Mouse (Mus musculus): ENCODE data around the gene Ipo13. TPM values are rescaled to one million over a fixed set of nuclear protein-coding genes. Genes with fewer than 3 reads are reported as not detected.

The Ipo13 gene
- 42.4 and 43.8 TPM in 2 replicates for polyA plus RNA-seq (2015; fragmentation: Nextera tagmentation; extraction: Ambion mirVana)

GRCm38 (mm10) chr4:117914591-117915442 lies at the start of gene Ipo13:
Ipo13 (minus strand) TSS chr4:117914999.
- no peaks in the 10 kb centered on the region for H3K27me3 ChIP-seq (ENCODE audit: control insufficient read depth, insufficient read depth, low read length)
- WGBS = under 1% methylated on average over 61 of the region's 61 CpGs
- H3K27ac ChIP-seq (ENCODE audit: low read length) = peak within 1 kb of the TSS; percentile 81
- H3K9ac ChIP-seq (ENCODE audit: low read length) = peak within 1 kb of the TSS; percentile 82
- no peaks in the 10 kb centered on the region for H3K36me3 ChIP-seq (ENCODE audit: control insufficient read depth, insufficient read depth, low read length)
- ATAC-seq (ENCODE audit: insufficient read depth, low FRiP score) = peak; percentile 92
- peak within 1 kb of the TSS; percentile 65 for H3K4me3 ChIP-seq (replicated peaks; ENCODE audit: low read length)
- H3K9me3 ChIP-seq (replicated peaks; ENCODE audit: control insufficient read depth, low read length) = no peaks in the 10 kb centered on the region
- H3K4me2 ChIP-seq (ENCODE audit: low read depth, low read length) = peak within 1 kb of the TSS; percentile 99
- H3K4me1 ChIP-seq (ENCODE audit: control insufficient read depth, insufficient read depth, low read length) = peaks cover 23% of the 10 kb centered on the region

DNA sequence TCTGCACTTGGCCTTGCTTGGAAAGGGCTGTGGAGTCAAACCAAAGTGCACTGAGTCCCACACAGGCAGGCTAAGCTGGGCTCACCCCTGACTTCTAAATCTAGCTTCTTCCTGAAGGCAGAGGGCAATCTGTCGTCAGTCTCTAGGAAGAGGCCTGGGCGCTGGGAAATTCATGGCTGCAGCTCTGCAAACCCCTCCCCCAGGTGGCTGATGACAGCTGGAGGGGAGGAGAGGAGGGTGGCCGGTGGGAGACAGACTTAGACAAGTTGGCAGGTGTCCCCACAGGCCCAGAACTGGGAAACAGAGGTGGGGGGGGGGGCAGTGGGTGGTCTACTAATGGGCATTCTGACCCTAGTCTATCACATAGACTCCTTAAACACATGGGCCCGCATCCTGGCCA lies 42.7 kb upstream of the Ipo13 start:
- Histone ChIP-seq H3K4me1 (ENCODE audit: control insufficient read depth, insufficient read depth, low read length) (no peaks in the 10 kb centered on the region), H3K9me3 (replicated peaks; ENCODE audit: control insufficient read depth, low read length) (peaks cover under 1% of the 10 kb centered on the region; the same call in 1 of the 2 replicates), H3K4me2 (ENCODE audit: low read depth, low read length) (no peak overlapping the region), H3K27me3 (ENCODE audit: control insufficient read depth, insufficient read depth, low read length) (no peaks in the 10 kb centered on the region), H3K4me3 (replicated peaks; ENCODE audit: low read length) (no peak overlapping the region), H3K27ac (ENCODE audit: low read length) (no peak overlapping the region), H3K9ac (ENCODE audit: low read length) (no peak overlapping the region), H3K36me3 (ENCODE audit: control insufficient read depth, insufficient read depth, low read length) (peaks cover 6% of the 10 kb centered on the region; the same call in 1 of the 2 replicates)
- no peak for ATAC-seq (ENCODE audit: insufficient read depth, low FRiP score)
- 48% methylated on average over 4 of the region's 4 CpGs for WGBS

- no peak for ATAC-seq (ENCODE audit: insufficient read depth, low FRiP score)
- Histone ChIP-seq H3K4me1 (ENCODE audit: control insufficient read depth, insufficient read depth, low read length) (0 out of 2 replicates have a peak, but pooled peaks cover 6% of the 10 kb centered on the region), H3K4me2 (ENCODE audit: low read depth, low read length) (no peak overlapping the region), H3K4me3 (replicated peaks; ENCODE audit: low read length) (no peak overlapping the region), H3K27ac (ENCODE audit: low read length) (peak overlapping the region; percentile 76), H3K36me3 (ENCODE audit: control insufficient read depth, insufficient read depth, low read length) (0 out of 2 replicates have a peak, but pooled peaks cover 4% of the 10 kb centered on the region), H3K9me3 (replicated peaks; ENCODE audit: control insufficient read depth, low read length) (peaks cover 4% of the 10 kb centered on the region; the same call in 1 of the 2 replicates), H3K27me3 (ENCODE audit: control insufficient read depth, insufficient read depth, low read length) (no peaks in the 10 kb centered on the region), H3K9ac (ENCODE audit: low read length) (no peak overlapping the region)
- WGBS = 60% methylated on average over 7 of the region's 7 CpGs
Observed at GRCm38 (mm10) chr4:117947493-117947892, 32.7 kb upstream of the Ipo13 start.

DNA sequence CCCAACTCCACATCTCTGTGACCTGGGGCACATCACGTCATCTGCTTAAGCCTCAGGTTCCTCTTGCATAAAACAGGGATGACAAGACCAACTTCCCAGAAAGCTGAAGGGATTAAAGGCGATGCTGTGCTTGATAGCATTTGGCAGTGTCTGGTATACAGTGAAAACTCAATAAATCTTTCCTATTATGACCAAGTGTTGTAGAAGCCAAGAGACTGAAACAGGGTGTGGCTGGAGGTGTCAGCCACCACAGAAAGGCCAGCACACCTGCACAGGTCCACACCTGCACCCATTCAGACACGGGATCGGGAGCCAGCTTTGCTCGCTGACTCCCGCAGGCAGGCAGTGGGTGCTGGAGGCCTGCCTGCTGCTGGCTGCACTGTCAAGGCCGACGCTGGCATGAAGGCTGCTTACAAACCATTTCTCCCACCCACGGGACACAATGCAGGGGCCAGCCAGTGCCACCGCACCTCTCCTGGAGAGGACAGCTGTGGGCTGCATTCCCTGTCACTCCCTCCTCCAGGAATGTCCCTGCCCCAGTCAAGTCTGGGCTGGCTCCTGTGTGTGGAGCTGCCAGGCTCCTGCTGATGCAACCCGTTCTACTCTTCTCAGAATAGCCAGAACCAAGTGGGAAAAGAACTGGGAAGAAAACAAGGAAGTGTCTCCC lies 32.0 kb upstream of the Ipo13 start:
- Histone ChIP-seq H3K4me1 (ENCODE audit: control insufficient read depth, insufficient read depth, low read length) (0 out of 2 replicates have a peak, but pooled peaks cover 6% of the 10 kb centered on the region), H3K4me2 (ENCODE audit: low read depth, low read length) (no peak overlapping the region), H3K27ac (ENCODE audit: low read length) (peak overlapping the region; percentile 76), H3K4me3 (replicated peaks; ENCODE audit: low read length) (no peak overlapping the region), H3K9ac (ENCODE audit: low read length) (0 out of 2 replicates have a peak overlapping the region, but pooled peaks have one; percentile 21), H3K27me3 (ENCODE audit: control insufficient read depth, insufficient read depth, low read length) (no peaks in the 10 kb centered on the region), H3K9me3 (replicated peaks; ENCODE audit: control insufficient read depth, low read length) (no peaks in the 10 kb centered on the region), H3K36me3 (ENCODE audit: control insufficient read depth, insufficient read depth, low read length) (no peaks in the 10 kb centered on the region)
- ATAC-seq (ENCODE audit: insufficient read depth, low FRiP score) = peak; percentile 80
- 64% methylated on average over 11 of the region's 11 CpGs for WGBS

GRCm38 (mm10) chr4:117943317-117943716 lies 28.5 kb upstream of the Ipo13 start:
- no peaks in the 10 kb centered on the region for H3K36me3 ChIP-seq (ENCODE audit: control insufficient read depth, insufficient read depth, low read length)
- no peak overlapping the region for H3K9ac ChIP-seq (ENCODE audit: low read length)
- no peaks in the 10 kb centered on the region for H3K27me3 ChIP-seq (ENCODE audit: control insufficient read depth, insufficient read depth, low read length)
- H3K27ac ChIP-seq (ENCODE audit: low read length) = no peak overlapping the region
- no peaks in the 10 kb centered on the region for H3K9me3 ChIP-seq (replicated peaks; ENCODE audit: control insufficient read depth, low read length)
- 36% methylated on average over 5 of the region's 5 CpGs for WGBS
- no peak for ATAC-seq (ENCODE audit: insufficient read depth, low FRiP score)
- H3K4me1 ChIP-seq (ENCODE audit: control insufficient read depth, insufficient read depth, low read length) = 0 out of 2 replicates have a peak, but pooled peaks cover 6% of the 10 kb centered on the region
- no peak overlapping the region for H3K4me3 ChIP-seq (replicated peaks; ENCODE audit: low read length)
- no peak overlapping the region for H3K4me2 ChIP-seq (ENCODE audit: low read depth, low read length)

- Histone ChIP-seq H3K9ac (ENCODE audit: low read length) (no peak overlapping the region), H3K4me1 (ENCODE audit: control insufficient read depth, insufficient read depth, low read length) (no peaks in the 10 kb centered on the region), H3K36me3 (ENCODE audit: control insufficient read depth, insufficient read depth, low read length) (no peaks in the 10 kb centered on the region), H3K27me3 (ENCODE audit: control insufficient read depth, insufficient read depth, low read length) (no peaks in the 10 kb centered on the region), H3K4me2 (ENCODE audit: low read depth, low read length) (no peak overlapping the region), H3K9me3 (replicated peaks; ENCODE audit: control insufficient read depth, low read length) (no peaks in the 10 kb centered on the region), H3K27ac (ENCODE audit: low read length) (no peak overlapping the region), H3K4me3 (replicated peaks; ENCODE audit: low read length) (no peak overlapping the region)
- ATAC-seq (ENCODE audit: insufficient read depth, low FRiP score) = no peak
- WGBS = 89% methylated on average over 5 of the region's 5 CpGs
Observed at GRCm38 (mm10) chr4:117936964-117937363, 22.2 kb upstream of the Ipo13 start.

GRCm38 (mm10) chr4:117934081-117934480 lies 19.3 kb upstream of the Ipo13 start:
- H3K9me3 ChIP-seq (replicated peaks; ENCODE audit: control insufficient read depth, low read length) = no peaks in the 10 kb centered on the region
- H3K9ac ChIP-seq (ENCODE audit: low read length) = no peak overlapping the region
- peaks cover 5% of the 10 kb centered on the region; the same call in 1 of the 2 replicates for H3K4me1 ChIP-seq (ENCODE audit: control insufficient read depth, insufficient read depth, low read length)
- H3K27ac ChIP-seq (ENCODE audit: low read length) = no peak overlapping the region
- WGBS = 90% methylated on average over 4 of the region's 4 CpGs
- ATAC-seq (ENCODE audit: insufficient read depth, low FRiP score) = no peak
- no peaks in the 10 kb centered on the region for H3K36me3 ChIP-seq (ENCODE audit: control insufficient read depth, insufficient read depth, low read length)
- no peaks in the 10 kb centered on the region for H3K27me3 ChIP-seq (ENCODE audit: control insufficient read depth, insufficient read depth, low read length)
- H3K4me3 ChIP-seq (replicated peaks; ENCODE audit: low read length) = no peak overlapping the region
- no peak overlapping the region for H3K4me2 ChIP-seq (ENCODE audit: low read depth, low read length)

DNA sequence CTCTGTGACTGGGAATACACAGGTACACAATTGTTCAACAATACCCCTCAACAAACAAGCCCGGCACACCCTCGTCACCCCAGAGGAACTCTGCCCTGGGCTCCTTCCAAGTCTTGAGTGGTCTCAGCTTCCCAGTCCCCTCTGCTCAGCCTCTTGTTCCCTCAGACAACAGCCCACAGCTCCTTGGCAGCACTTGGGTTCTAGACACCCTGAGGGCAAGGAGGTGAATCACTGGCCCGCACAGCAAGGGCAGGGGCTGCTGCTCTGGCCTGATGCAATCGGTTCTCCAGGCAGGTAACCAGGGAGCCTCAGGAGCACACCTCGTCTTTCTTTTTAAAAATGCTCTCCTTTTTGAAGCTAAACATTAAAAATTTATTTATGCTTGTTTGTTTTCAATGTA lies 18.4 kb upstream of the Ipo13 start:
- Histone ChIP-seq H3K27me3 (ENCODE audit: control insufficient read depth, insufficient read depth, low read length) (no peaks in the 10 kb centered on the region), H3K9me3 (replicated peaks; ENCODE audit: control insufficient read depth, low read length) (no peaks in the 10 kb centered on the region), H3K4me2 (ENCODE audit: low read depth, low read length) (no peak overlapping the region), H3K9ac (ENCODE audit: low read length) (no peak overlapping the region), H3K36me3 (ENCODE audit: control insufficient read depth, insufficient read depth, low read length) (no peaks in the 10 kb centered on the region), H3K27ac (ENCODE audit: low read length) (no peak overlapping the region), H3K4me1 (ENCODE audit: control insufficient read depth, insufficient read depth, low read length) (peaks cover 8% of the 10 kb centered on the region; the same call in 1 of the 2 replicates), H3K4me3 (replicated peaks; ENCODE audit: low read length) (no peak overlapping the region)
- WGBS = 84% methylated on average over 5 of the region's 5 CpGs
- no peak for ATAC-seq (ENCODE audit: insufficient read depth, low FRiP score)
